Mouse (Mus musculus) liver, postnatal 0 days (tissue): ENCODE results near the gene Gatad2a.

Experiments
- CTCF ChIP-seq: sonication (generic); IDR thresholded peaks from 2 replicates; pipeline ENCODE4 v1.5.1; 2016; ENCODE audit warnings: antibody characterized with exemption, low read depth
- EP300 ChIP-seq: IDR thresholded peaks from 2 replicates; pipeline ENCODE4 v1.6.1; 2016; ENCODE audit warnings: antibody characterized with exemption, low read depth, mild to moderate bottlenecking

DNA sequence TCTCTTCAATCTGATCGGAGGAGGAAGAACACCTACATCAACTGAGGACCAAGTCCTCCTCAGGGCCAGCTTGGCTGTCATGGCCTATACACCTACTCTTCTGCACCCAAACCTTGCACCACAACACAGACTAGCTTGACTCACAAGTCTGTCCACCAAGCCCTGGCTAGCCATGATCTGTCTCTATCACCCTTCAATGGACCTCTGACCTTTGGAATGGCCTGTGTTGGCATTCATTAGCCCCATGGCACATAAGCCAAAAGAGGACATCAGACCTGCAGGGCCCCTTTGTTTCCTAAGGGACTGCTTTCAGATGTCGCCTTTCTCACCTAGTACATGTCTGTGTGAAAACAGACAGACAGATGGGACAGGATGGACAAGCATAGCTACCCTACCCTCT, 75.0 kb downstream of the Gatad2a start:
- TF ChIP-seq EP300, result no peak
- no peak for TF ChIP-seq CTCF
